Mouse (Mus musculus) lung, postnatal 0 days (tissue): ENCODE measurements at regions not wholly inside any gene's neighbourhood (a gene's known extent, or its start where the extent isn't known, plus 50 kb on each side); places are given as distances from the start of the nearest gene placed in this dataset.
"Not testable (repeated sequence)": the region's sequence is repeated elsewhere in the genome, so short reads cannot be mapped to it uniquely, and the experiment has no call there.

Source experiments
- ATAC-seq: fragments of 200-750 bp; cut with Nextera tagmentation; 2 replicates; pipeline ENCODE4 v1.8.0; 2017; ENCODE audit warnings: moderate library complexity
- DNase-seq: peaks from one replicate; pipeline ENCODE4 v3.0.0-alpha.2; 2016; ENCODE audit warnings: low spot score
- H3K27ac ChIP-seq: fragments of 300-500 bp; sonication (generic); 2 replicates; pipeline ENCODE4 v1.5.1; 2014; ENCODE audit warnings: antibody characterized with exemption, mild to moderate bottlenecking, low read length, mixed read lengths
- H3K27me3 ChIP-seq: fragments of 300-500 bp; sonication (generic); replicated peaks from 2 replicates; pipeline ENCODE4 v1.6.1; 2014; ENCODE audit warnings: low read length, mixed read lengths; ENCODE audit not compliant: insufficient read depth
- H3K36me3 ChIP-seq: fragments of 300-500 bp; sonication (generic); 2 replicates; pipeline ENCODE4 v1.6.1; 2014; ENCODE audit warnings: low read length, mixed read lengths; ENCODE audit not compliant: insufficient read depth
- H3K4me1 ChIP-seq: fragments of 300-500 bp; sonication (generic); 2 replicates; pipeline ENCODE4 v1.6.1; 2014; ENCODE audit warnings: antibody characterized with exemption, low read depth, low read length, mixed read lengths; ENCODE audit not compliant: insufficient read depth
- H3K4me2 ChIP-seq: fragments of 300-500 bp; sonication (generic); replicated peaks from 2 replicates; pipeline ENCODE4 v1.6.1; 2014; ENCODE audit warnings: low read depth, mild to moderate bottlenecking, low read length, moderate library complexity, mixed read lengths
- H3K4me3 ChIP-seq: fragments of 300-500 bp; sonication (generic); 2 replicates; pipeline ENCODE4 v1.5.1; 2014; ENCODE audit warnings: low read depth, low read length
- H3K9ac ChIP-seq: fragments of 300-500 bp; sonication (generic); replicated peaks from 2 replicates; pipeline ENCODE4 v1.6.1; 2014; ENCODE audit warnings: low read depth, mild to moderate bottlenecking
- H3K9me3 ChIP-seq: fragments of 300-500 bp; sonication (generic); 2 replicates; pipeline ENCODE4 v1.6.1; 2016; ENCODE audit warnings: low read length, mixed read lengths
- CTCF ChIP-seq: IDR thresholded peaks from 2 replicates; pipeline ENCODE4 v1.5.1; 2016; ENCODE audit warnings: antibody characterized with exemption, mild to moderate bottlenecking
- EP300 ChIP-seq: IDR thresholded peaks from 2 replicates; pipeline ENCODE4 v1.6.1; 2016; ENCODE audit warnings: antibody characterized with exemption, mild to moderate bottlenecking, control low read depth
- WGBS: fragments of 180-500 bp; shearing (Covaris S2); extraction: QIAGEN DNeasy Blood & Tissue Kit; methylation state at CpG from one replicate; pipeline ENCODE4 v1.1.7; 2014; 5-methylcytosine and 5-hydroxymethylcytosine counted together

DNA sequence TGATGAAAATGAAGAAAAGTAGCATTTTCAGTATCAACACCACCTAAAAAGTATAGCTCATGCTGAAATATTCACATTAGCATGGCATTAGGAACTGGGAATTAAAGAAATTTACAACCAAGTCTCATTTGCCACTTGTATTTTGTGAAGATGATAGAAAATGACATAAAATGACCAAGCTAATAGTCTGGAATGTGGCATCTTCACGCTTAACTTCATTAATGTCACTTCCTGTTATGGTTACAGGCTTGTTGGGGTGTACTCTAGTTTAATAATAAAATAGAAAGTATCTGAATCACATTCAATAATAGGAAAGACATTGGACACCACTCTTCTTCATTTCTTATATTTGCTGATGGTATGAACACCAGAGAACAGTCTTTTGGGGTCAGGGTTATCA, 167.1 kb downstream of the Pcdh17 start:
- no peaks in the 10 kb centered on the region for H3K27me3 ChIP-seq
- no peak overlapping the region for H3K4me2 ChIP-seq
- 83% methylated on average over 1 of the region's 1 CpGs for WGBS
- TF ChIP-seq CTCF (no peak), EP300 (no peak)
- H3K9ac ChIP-seq, result no peak overlapping the region
- DNase-seq (no peak), ATAC-seq (no peak)
- H3K9me3 ChIP-seq, result no peaks in the 10 kb centered on the region
- no peaks in the 10 kb centered on the region for H3K36me3 ChIP-seq
- no peaks in the 10 kb centered on the region for H3K4me1 ChIP-seq
- no peak overlapping the region for H3K4me3 ChIP-seq
- no peak overlapping the region for H3K27ac ChIP-seq

DNA sequence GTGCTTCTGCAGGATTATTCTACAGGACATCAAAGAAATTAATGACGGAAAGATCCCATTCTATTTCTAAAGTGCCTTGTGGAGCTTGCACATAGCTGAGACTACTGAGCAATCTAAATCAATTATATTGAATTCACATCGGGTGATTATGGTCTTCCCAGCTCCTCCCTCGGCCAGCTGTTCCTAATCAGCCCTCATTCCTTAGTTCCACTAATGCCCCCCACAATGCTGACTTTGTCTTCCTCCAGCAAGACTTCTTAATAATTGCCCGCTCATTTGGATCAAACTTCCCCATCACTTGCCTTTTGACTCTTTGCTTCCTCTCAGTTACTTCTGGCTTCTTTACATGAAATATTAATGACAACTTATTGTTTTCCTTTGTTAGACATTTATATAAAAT, 169.2 kb downstream of the Pcdh17 start:
- Histone ChIP-seq H3K4me1 (no peaks in the 10 kb centered on the region), H3K27me3 (no peaks in the 10 kb centered on the region), H3K4me2 (no peak overlapping the region), H3K9me3 (no peaks in the 10 kb centered on the region), H3K9ac (no peak overlapping the region), H3K4me3 (no peak overlapping the region), H3K36me3 (no peaks in the 10 kb centered on the region), H3K27ac (no peak overlapping the region)
- DNase-seq, result no peak
- WGBS, result 69% methylated on average over 4 of the region's 4 CpGs
- TF ChIP-seq CTCF (no peak), EP300 (no peak)
- ATAC-seq, result no peak

DNA sequence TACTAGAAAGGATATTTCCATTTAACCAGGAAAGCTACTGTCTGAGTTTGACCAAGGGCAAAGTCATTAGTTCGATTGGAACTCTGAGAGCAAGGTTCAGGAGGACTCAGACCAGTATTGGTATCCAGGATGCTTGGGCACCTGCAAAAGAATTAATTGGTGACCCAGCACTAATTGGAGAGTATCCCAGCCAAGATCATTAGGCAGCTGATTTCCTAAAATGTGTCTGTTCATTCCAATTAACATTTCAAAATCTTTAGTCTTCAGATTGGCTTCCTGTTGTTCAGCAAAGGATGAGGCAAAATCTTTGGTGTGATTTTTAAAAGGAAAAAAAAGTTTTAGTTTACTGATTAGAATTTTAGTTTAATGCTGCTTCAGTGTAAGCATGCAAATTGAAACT, 201.7 kb downstream of the Pcdh17 start:
- WGBS, result 51% methylated on average over 1 of the region's 1 CpGs
- Histone ChIP-seq H3K4me2 (no peak overlapping the region), H3K27ac (no peak overlapping the region), H3K4me3 (no peak overlapping the region), H3K9ac (no peak overlapping the region), H3K36me3 (no peaks in the 10 kb centered on the region), H3K27me3 (no peaks in the 10 kb centered on the region), H3K9me3 (no peaks in the 10 kb centered on the region), H3K4me1 (no peaks in the 10 kb centered on the region)
- ATAC-seq (no peak), DNase-seq (no peak)
- TF ChIP-seq CTCF, result no peak
- no peak for TF ChIP-seq EP300

DNA sequence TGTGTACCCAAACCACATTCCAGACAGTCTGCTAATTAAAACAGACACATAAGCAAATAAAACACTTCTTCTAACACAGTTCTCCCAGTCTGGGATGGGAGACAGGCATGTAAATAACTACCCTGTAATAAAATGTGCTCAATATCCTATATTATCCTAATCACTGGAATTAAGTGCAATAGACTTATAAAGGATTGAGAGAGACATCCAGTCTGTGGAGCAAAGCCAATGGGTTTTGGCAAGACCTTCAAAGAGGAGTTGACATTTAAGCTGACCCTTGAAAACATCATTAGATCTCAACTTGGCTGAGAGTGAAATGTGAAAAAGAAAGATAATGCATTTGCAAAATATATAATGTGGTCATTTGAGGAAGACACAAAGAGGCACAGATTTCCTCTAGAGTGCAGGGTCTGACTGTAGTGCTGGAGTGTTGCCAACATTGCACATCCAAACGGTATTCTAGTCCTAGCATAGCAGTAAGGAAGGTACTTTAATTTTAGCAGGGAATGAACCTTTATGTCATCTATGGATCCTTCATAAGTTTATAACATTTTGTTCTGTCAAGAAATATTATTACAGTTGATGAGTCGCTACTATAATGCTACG, 202.7 kb downstream of the Pcdh17 start:
- H3K4me2 ChIP-seq, result no peak overlapping the region
- ATAC-seq (no peak), DNase-seq (peak; percentile 14)

DNA sequence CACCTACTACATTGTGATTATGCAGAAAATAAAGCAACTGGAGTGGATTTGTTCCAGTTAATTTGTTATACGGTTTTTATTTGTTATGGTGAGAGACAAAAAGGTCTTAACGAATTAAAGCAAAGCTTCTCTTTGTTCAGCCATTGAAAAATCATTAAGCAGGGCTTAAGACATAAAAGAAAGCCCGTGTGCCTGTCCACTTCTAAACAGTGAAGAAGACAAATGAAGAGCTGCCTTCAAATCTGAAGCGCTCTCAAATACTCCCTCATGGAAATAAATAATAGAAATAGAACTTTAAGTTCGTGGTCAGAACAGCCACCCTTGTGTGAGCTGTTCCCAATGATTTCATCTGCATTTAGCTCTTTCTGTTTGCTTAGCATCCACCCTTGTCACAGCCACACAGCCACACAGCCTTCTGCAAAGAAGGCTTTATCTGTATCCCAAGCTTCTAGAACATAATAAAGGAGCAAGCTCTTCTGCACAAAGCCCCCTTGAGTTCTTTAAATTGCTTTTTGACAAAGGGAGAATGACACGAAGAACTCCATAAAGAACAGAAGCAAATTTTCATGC, 215.9 kb downstream of the Pcdh17 start:
- no peaks in the 10 kb centered on the region for H3K36me3 ChIP-seq
- no peak for TF ChIP-seq CTCF
- TF ChIP-seq EP300, result no peak
- H3K4me1 ChIP-seq, result no peaks in the 10 kb centered on the region

More for the DNA sequence above, 202.7 kb downstream of the Pcdh17 start:
- Histone ChIP-seq H3K9me3 (no peaks in the 10 kb centered on the region), H3K4me1 (no peaks in the 10 kb centered on the region), H3K36me3 (no peaks in the 10 kb centered on the region), H3K27ac (no peak overlapping the region), H3K9ac (no peak overlapping the region), H3K4me3 (no peak overlapping the region), H3K27me3 (no peaks in the 10 kb centered on the region)
- no peak for TF ChIP-seq EP300
- TF ChIP-seq CTCF, result no peak
- WGBS, result 52% methylated on average over 3 of the region's 3 CpGs

DNA sequence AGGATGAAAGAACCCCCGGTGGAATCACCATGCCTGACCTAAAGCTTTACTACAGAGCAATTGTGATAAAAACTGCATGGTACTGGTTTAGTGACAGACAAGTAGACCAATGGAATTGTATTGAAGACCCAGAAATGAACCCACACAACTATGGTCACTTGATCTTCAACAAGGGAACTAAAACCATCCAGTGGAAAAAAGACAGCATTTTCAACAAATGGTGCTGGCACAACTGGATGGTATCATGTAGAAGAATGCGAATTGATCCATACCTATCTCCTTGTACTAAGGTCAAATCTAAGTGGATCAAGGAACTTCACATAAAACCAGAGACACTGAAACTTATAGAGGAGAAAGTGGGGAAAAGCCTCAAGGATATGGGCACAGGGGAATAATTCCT, 224.3 kb downstream of the Pcdh17 start:
- not testable (repeated sequence) for H3K36me3 ChIP-seq, DNase-seq, H3K27ac ChIP-seq, H3K4me2 ChIP-seq, H3K4me3 ChIP-seq, H3K9ac ChIP-seq, H3K27me3 ChIP-seq, ATAC-seq, H3K4me1 ChIP-seq, H3K9me3 ChIP-seq
- 92% methylated on average over 2 of the region's 2 CpGs for WGBS

More for the DNA sequence above, 215.9 kb downstream of the Pcdh17 start:
- no peak for ATAC-seq
- DNase-seq, result no peak
- Histone ChIP-seq H3K9ac (no peak overlapping the region), H3K4me3 (no peak overlapping the region), H3K9me3 (no peaks in the 10 kb centered on the region), H3K27ac (no peak overlapping the region), H3K4me2 (no peak overlapping the region), H3K27me3 (no peaks in the 10 kb centered on the region)
- 56% methylated on average over 6 of the region's 6 CpGs for whole genome bisulfite sequencing
